Mouse (Mus musculus) G1E (cell line): ENCODE data around the gene Spag6. TPM values are rescaled to one million over a fixed set of nuclear protein-coding genes. Genes with fewer than 3 reads are reported as not detected.

Source experiments
- ATAC-seq: 2 replicates; pipeline ENCODE4 v1.8.0; 2016; ENCODE audit warnings: mild to moderate bottlenecking; ENCODE audit not compliant: insufficient number of reproducible peaks, poor library complexity, low FRiP score, severe bottlenecking; ENCODE audit errors: extremely low read depth
- DNase-seq: peaks from one replicate; pipeline ENCODE4 v3.0.0; 2012; ENCODE audit warnings: low spot score
- H3K27me3 ChIP-seq: 2 replicates; pipeline ENCODE4 v1.6.1; 2012; ENCODE audit warnings: mild to moderate bottlenecking, low read length, inconsistent platforms; ENCODE audit not compliant: insufficient read depth
- H3K36me3 ChIP-seq: replicated peaks from 2 replicates; pipeline ENCODE3; 2012; ENCODE audit warnings: mild to moderate bottlenecking, inconsistent platforms
- H3K4me1 ChIP-seq: 2 replicates; pipeline ENCODE4 v1.6.1; 2012; ENCODE audit warnings: low read depth, low read length, inconsistent platforms, mixed read lengths; ENCODE audit not compliant: insufficient read depth
- H3K4me3 ChIP-seq: 2 replicates; pipeline ENCODE4 v1.5.1; 2012; ENCODE audit warnings: low read depth, mild to moderate bottlenecking, inconsistent platforms, low read length, moderate library complexity, mixed read lengths
- H3K9me3 ChIP-seq: replicated peaks from 2 replicates; pipeline ENCODE4 v1.6.1; 2012; ENCODE audit warnings: inconsistent platforms
- CTCF ChIP-seq: IDR thresholded peaks from 2 replicates; pipeline ENCODE4 v1.5.1; 2012; ENCODE audit warnings: low read depth, low read length, inconsistent platforms, mixed read lengths
- GATA1 ChIP-seq: IDR thresholded peaks from 2 replicates; pipeline ENCODE4 v1.6.1; 2012; ENCODE audit warnings: borderline replicate concordance, low read length, inconsistent platforms, mixed read lengths
- GATA2 ChIP-seq: IDR thresholded peaks from 2 replicates; pipeline ENCODE4 v1.6.1; 2012; ENCODE audit warnings: low read depth, low read length, inconsistent platforms, borderline replicate concordance
- POLR2AphosphoS5 ChIP-seq: IDR thresholded peaks from 2 replicates; pipeline ENCODE4 v1.6.1; 2012; ENCODE audit warnings: low read depth, low read length, inconsistent platforms; ENCODE audit not compliant: insufficient replicate concordance
- TAL1 ChIP-seq: conservative IDR thresholded peaks from 2 replicates; pipeline ENCODE4 v1.6.1; 2012; ENCODE audit warnings: low read depth, low read length, inconsistent platforms, mixed read lengths
- polyA plus RNA-seq: library from polyadenylated mRNA; stranded (reverse); fragments of >175 nt; gene quantifications from 2 replicates; pipeline ENCODE4 v1.2.3, GENCODE M21; 2012
- total RNA-seq, 2 experiments: library from RNA; stranded (forward) in 1 of 2; stranded (reverse) in 1 of 2; fragments of 200-1000 nt in 1 of 2; fragments of >200 nt in 1 of 2; fragmentation: Nextera tagmentation in 1 of 2; gene quantifications; 2 replicates each; pipeline ENCODE4 v1.2.3; 2014 to 2017

Gene Spag6
- total and polyA plus RNA-seq, 3 experiments = 0.08 to 0.22 TPM; not detected in 1

GRCm38 (mm10) chr2:18672766-18673164 lies 21.1 kb upstream of the Spag6 start:
- DNase-seq = no peak
- peak overlapping the region; percentile 84 for H3K4me3 ChIP-seq
- H3K27me3 ChIP-seq = no peaks in the 10 kb centered on the region
- no peak for TF ChIP-seq GATA1
- no peak for TF ChIP-seq CTCF
- TF ChIP-seq GATA2 = no peak
- TF ChIP-seq TAL1 = no peak
- TF ChIP-seq POLR2AphosphoS5 = no peak
- H3K36me3 ChIP-seq = peaks cover 6% of the 10 kb centered on the region
- ATAC-seq = no peak
- no peaks in the 10 kb centered on the region for H3K9me3 ChIP-seq
- peaks cover 17% of the 10 kb centered on the region for H3K4me1 ChIP-seq

GRCm38 (mm10) chr2:18673766-18674165 lies 20.1 kb upstream of the Spag6 start:
- TF ChIP-seq TAL1 (no peak), POLR2AphosphoS5 (no peak), GATA2 (no peak), CTCF (no peak), GATA1 (no peak)
- Histone ChIP-seq H3K27me3 (no peaks in the 10 kb centered on the region), H3K36me3 (peaks cover 6% of the 10 kb centered on the region), H3K9me3 (no peaks in the 10 kb centered on the region), H3K4me3 (peak overlapping the region; percentile 49; the same call in 1 of the 2 replicates), H3K4me1 (peaks cover 21% of the 10 kb centered on the region)
- ATAC-seq (no peak), DNase-seq (no peak)

GRCm38 (mm10) chr2:18674193-18674902 lies 19.5 kb upstream of the Spag6 start:
- H3K4me1 ChIP-seq = peaks cover 25% of the 10 kb centered on the region
- no peaks in the 10 kb centered on the region for H3K27me3 ChIP-seq
- H3K9me3 ChIP-seq = no peaks in the 10 kb centered on the region
- H3K4me3 ChIP-seq = no peak overlapping the region; the same call in 1 of the 2 replicates
- TF ChIP-seq TAL1 (no peak), POLR2AphosphoS5 (no peak)
- no peak for ATAC-seq
- no peak for DNase-seq
- peaks cover 6% of the 10 kb centered on the region for H3K36me3 ChIP-seq

GRCm38 (mm10) chr2:18675681-18676456 lies 18.0 kb upstream of the Spag6 start:
- peaks cover 38% of the 10 kb centered on the region for H3K4me1 ChIP-seq
- TF ChIP-seq CTCF (no peak), TAL1 (no peak), GATA2 (no peak), POLR2AphosphoS5 (no peak), GATA1 (no peak)
- no peaks in the 10 kb centered on the region for H3K27me3 ChIP-seq
- H3K9me3 ChIP-seq = no peaks in the 10 kb centered on the region
- ATAC-seq = no peak
- no peak for DNase-seq
- H3K36me3 ChIP-seq = peaks cover 6% of the 10 kb centered on the region
- H3K4me3 ChIP-seq = peak overlapping the region; percentile 86

- H3K36me3 ChIP-seq = peaks cover 12% of the 10 kb centered on the region
- ATAC-seq (no peak), DNase-seq (peak; percentile 84)
- H3K27me3 ChIP-seq = no peaks in the 10 kb centered on the region
- H3K4me3 ChIP-seq = peak overlapping the region; percentile 86
- no peaks in the 10 kb centered on the region for H3K9me3 ChIP-seq
- TF ChIP-seq CTCF = no peak
- no peak for TF ChIP-seq POLR2AphosphoS5
- TF ChIP-seq GATA2 = no peak
- TF ChIP-seq GATA1 = no peak
- TF ChIP-seq TAL1 = no peak
- H3K4me1 ChIP-seq = peaks cover 41% of the 10 kb centered on the region
These were observed 17.3 kb upstream of the Spag6 start for GRCm38 (mm10) chr2:18676457-18676935.

GRCm38 (mm10) chr2:18676936-18677491 lies 16.8 kb upstream of the Spag6 start, which contains the start of gene Bmi1:
Gene Bmi1 (plus strand): TSS chr2:18677018.
- H3K4me1 ChIP-seq = peaks cover 43% of the 10 kb centered on the region
- H3K9me3 ChIP-seq = no peaks in the 10 kb centered on the region
- peaks cover 15% of the 10 kb centered on the region for H3K36me3 ChIP-seq
- ATAC-seq (no peak), DNase-seq (peak; percentile 69)
- no peaks in the 10 kb centered on the region for H3K27me3 ChIP-seq
- TF ChIP-seq POLR2AphosphoS5 (no peak), CTCF (no peak), GATA2 (no peak), GATA1 (no peak), TAL1 (no peak)
- peak within 1 kb of the TSS; percentile 86 for H3K4me3 ChIP-seq
